Mouse (Mus musculus) limb, embryonic 11.5 days (tissue): ENCODE data around the gene Phlpp1. TPM values are rescaled to one million over a fixed set of nuclear protein-coding genes. Genes with fewer than 3 reads are reported as not detected.

Source experiments
- ATAC-seq: fragments of 200-750 bp; cut with Nextera tagmentation; 2 replicates; pipeline ENCODE4 v1.8.0; 2017; ENCODE audit warnings: low read depth; ENCODE audit not compliant: insufficient number of reproducible peaks, low FRiP score, low TSS enrichment
- DNase-seq: peaks from one replicate; pipeline ENCODE4 v3.0.0-alpha.2; 2015; ENCODE audit warnings: low spot score
- H3K27ac ChIP-seq: fragments of 300-500 bp; sonication (generic); replicated peaks from 2 replicates; pipeline ENCODE4 v1.5.1; 2014; ENCODE audit warnings: low read depth, mild to moderate bottlenecking, low read length
- H3K27me3 ChIP-seq: fragments of 300-500 bp; sonication (generic); 2 replicates; pipeline ENCODE4 v1.6.1; 2014; ENCODE audit warnings: mild to moderate bottlenecking, low read length, mixed read lengths; ENCODE audit not compliant: control insufficient read depth, insufficient read depth
- H3K36me3 ChIP-seq: fragments of 300-500 bp; sonication (generic); 2 replicates; pipeline ENCODE4 v1.6.1; 2014; ENCODE audit warnings: mild to moderate bottlenecking, low read length, moderate library complexity, mixed read lengths; ENCODE audit not compliant: control insufficient read depth, insufficient read depth
- H3K4me1 ChIP-seq: fragments of 300-500 bp; sonication (generic); 2 replicates; pipeline ENCODE4 v1.6.1; 2014; ENCODE audit warnings: low read length, mixed read lengths; ENCODE audit not compliant: control insufficient read depth, insufficient read depth
- H3K4me2 ChIP-seq: fragments of 300-500 bp; sonication (generic); 2 replicates; pipeline ENCODE4 v1.6.1; 2014; ENCODE audit warnings: low read depth, mild to moderate bottlenecking, moderate library complexity; ENCODE audit not compliant: severe bottlenecking
- H3K4me3 ChIP-seq: fragments of 300-500 bp; sonication (generic); 2 replicates; pipeline ENCODE4 v1.5.1; 2014; ENCODE audit warnings: low read depth, low read length
- H3K9ac ChIP-seq: fragments of 300-500 bp; sonication (generic); 2 replicates; pipeline ENCODE4 v1.6.1; 2014; ENCODE audit warnings: mild to moderate bottlenecking, low read length
- H3K9me3 ChIP-seq: fragments of 300-500 bp; sonication (generic); 2 replicates; pipeline ENCODE4 v1.6.1; 2016; ENCODE audit warnings: low read length; ENCODE audit not compliant: control insufficient read depth
- WGBS: fragments of 180-500 bp; shearing (Covaris S2); extraction: QIAGEN DNeasy Blood & Tissue Kit; methylation state at CpG from one replicate; pipeline ENCODE4 v1.1.7; 2014; 5-methylcytosine and 5-hydroxymethylcytosine counted together
- polyA plus RNA-seq: library from polyadenylated mRNA; unstranded; fragments of >200 nt; fragmentation: Nextera tagmentation; extraction: Ambion mirVana; gene quantifications from 2 replicates; pipeline ENCODE4 v1.2.1, GENCODE M21; 2014

Gene Phlpp1
- polyA plus RNA-seq, 1 experiment from 2014 or later, result 3.2 TPM

DNA sequence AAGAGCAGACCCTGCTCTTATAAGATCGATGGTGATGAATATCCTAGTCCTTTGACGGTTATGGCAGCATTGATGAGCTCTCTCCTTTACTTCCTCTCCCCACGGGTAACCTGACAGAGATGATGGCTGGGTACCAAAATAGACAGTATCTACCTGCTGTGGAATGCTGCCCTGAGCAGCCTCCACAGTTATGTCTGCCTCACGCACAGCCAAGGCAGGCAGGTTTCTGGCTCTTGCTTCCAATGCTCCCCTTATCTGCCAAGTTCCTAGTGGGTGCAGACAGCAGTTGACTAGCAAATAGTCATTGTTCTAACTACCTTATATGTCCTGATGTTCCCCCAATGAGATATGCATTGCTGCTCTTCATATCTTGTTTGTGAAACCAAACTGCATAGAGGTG, 215.7 kb downstream of the Phlpp1 start:
- H3K27me3 ChIP-seq, result no peaks in the 10 kb centered on the region
- no peak overlapping the region for H3K4me3 ChIP-seq
- DNase-seq (no peak), ATAC-seq (no peak)
- no peaks in the 10 kb centered on the region for H3K36me3 ChIP-seq
- no peaks in the 10 kb centered on the region for H3K9me3 ChIP-seq
- 89% methylated on average over 4 of the region's 4 CpGs for WGBS
- no peak overlapping the region for H3K27ac ChIP-seq
- H3K4me1 ChIP-seq, result no peaks in the 10 kb centered on the region
- H3K9ac ChIP-seq, result no peak overlapping the region
- H3K4me2 ChIP-seq, result no peak overlapping the region

DNA sequence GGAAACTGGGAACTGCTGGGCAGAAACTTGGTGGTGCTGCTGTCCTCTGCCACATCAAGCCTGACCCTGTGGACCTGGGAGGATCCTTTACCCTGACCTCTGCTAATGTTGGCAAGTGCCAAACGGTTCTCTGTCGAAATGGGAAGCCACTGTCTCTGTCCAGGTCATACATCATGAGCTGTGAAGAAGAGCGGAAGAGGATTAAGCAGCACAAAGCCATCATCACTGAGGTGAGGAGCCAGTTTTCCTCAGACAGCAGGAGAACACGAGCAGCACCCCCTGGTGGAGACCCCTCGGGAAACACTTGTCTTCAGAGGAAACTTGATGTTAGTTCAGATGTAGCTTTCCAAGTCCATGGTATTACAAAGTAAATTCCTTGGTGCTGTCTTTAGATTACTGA, 218.1 kb downstream of the Phlpp1 start:
- no peaks in the 10 kb centered on the region for H3K27me3 ChIP-seq
- WGBS, result 21% methylated on average over 5 of the region's 5 CpGs
- DNase-seq (peak; percentile 77), ATAC-seq (no peak; the same call in 1 of the 2 replicates)
- H3K27ac ChIP-seq, result no peak overlapping the region
- no peak overlapping the region for H3K4me2 ChIP-seq
- no peaks in the 10 kb centered on the region; the same call in 1 of the 2 replicates for H3K36me3 ChIP-seq
- H3K4me3 ChIP-seq, result no peak overlapping the region
- H3K9me3 ChIP-seq, result no peaks in the 10 kb centered on the region
- no peak overlapping the region for H3K9ac ChIP-seq
- no peaks in the 10 kb centered on the region for H3K4me1 ChIP-seq

DNA sequence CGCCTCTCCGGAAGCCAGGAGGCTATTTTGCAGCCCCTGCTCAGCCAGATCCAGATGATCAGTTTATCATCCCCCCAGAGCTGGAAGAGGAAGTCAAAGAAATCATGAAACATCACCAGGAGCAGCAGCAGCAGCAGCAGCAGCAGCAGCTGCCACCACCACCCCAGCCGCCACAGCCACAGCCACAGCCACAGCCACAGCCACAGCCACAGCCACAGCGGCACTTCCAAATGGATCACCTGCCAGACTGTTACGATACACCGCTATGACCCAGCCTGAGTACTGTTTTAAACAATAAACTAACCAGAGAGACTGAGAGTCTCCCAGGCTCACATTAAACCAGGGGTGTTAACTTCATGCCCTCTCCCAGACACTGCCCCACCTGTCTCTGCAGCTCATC, 221.5 kb downstream of the Phlpp1 start:
- ATAC-seq, result no peak
- 86% methylated on average over 6 of the region's 6 CpGs for WGBS
- H3K4me3 ChIP-seq, result no peak overlapping the region
- no peaks in the 10 kb centered on the region; the same call in 1 of the 2 replicates for H3K36me3 ChIP-seq
- H3K9me3 ChIP-seq, result no peaks in the 10 kb centered on the region
- H3K27me3 ChIP-seq, result no peaks in the 10 kb centered on the region
- H3K9ac ChIP-seq, result no peak overlapping the region
- DNase-seq, result no peak
- no peak overlapping the region for H3K27ac ChIP-seq
- no peaks in the 10 kb centered on the region for H3K4me1 ChIP-seq
- no peak overlapping the region for H3K4me2 ChIP-seq

DNA sequence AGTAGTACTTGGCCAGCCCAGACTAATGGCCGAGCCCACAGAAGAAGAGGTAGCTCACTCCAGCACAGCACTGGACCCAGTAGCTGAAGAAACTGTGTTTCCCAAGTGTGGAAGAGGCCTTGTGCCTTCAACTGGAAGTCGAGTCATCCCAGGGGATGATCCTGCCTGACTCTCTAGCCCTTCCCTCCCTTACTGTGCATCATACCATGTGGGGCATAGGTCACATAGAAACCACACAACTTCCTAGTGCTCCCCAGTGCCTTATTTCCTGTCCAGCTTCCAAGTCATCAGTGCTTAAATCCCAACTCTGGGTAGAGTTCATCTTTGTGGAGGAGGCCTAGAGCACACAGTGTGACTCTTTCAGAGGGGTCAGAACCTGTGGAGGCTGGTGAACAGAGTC, 223.1 kb downstream of the Phlpp1 start:
- Histone ChIP-seq H3K36me3 (no peaks in the 10 kb centered on the region; the same call in 1 of the 2 replicates), H3K4me1 (no peaks in the 10 kb centered on the region), H3K9me3 (no peaks in the 10 kb centered on the region), H3K27me3 (no peaks in the 10 kb centered on the region), H3K9ac (no peak overlapping the region), H3K27ac (no peak overlapping the region), H3K4me2 (no peak overlapping the region), H3K4me3 (no peak overlapping the region)
- DNase-seq (no peak), ATAC-seq (no peak)
- 85% methylated on average over 2 of the region's 2 CpGs for WGBS

DNA sequence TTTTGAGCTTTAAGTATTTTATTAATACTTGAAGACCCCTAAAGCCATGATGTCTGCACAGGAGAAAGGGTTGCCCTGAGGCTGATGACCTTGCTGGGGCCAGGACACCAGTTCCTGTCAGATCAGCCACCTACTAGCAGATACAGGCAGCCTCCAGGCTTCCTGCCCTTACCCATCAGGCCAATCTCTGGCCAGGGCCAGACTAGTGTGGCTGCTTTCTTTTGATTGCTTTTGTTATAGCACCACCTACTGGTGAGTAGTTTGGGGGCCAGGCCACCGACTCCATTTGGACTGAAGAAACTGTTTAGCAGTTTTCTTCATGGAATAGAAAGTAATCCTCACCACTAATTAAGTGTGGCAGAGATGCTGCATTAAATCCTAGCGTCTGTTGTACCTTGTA, 223.9 kb downstream of the Phlpp1 start:
- no peaks in the 10 kb centered on the region for H3K4me1 ChIP-seq
- no peak overlapping the region for H3K4me3 ChIP-seq
- H3K4me2 ChIP-seq, result no peak overlapping the region
- H3K9ac ChIP-seq, result no peak overlapping the region
- 13% methylated on average over 2 of the region's 2 CpGs for WGBS
- H3K36me3 ChIP-seq, result no peaks in the 10 kb centered on the region; the same call in 1 of the 2 replicates
- DNase-seq (peak; percentile 78), ATAC-seq (peak; percentile 34; the same call in 1 of the 2 replicates)
- H3K27me3 ChIP-seq, result no peaks in the 10 kb centered on the region
- H3K27ac ChIP-seq, result no peak overlapping the region
- no peaks in the 10 kb centered on the region for H3K9me3 ChIP-seq

DNA sequence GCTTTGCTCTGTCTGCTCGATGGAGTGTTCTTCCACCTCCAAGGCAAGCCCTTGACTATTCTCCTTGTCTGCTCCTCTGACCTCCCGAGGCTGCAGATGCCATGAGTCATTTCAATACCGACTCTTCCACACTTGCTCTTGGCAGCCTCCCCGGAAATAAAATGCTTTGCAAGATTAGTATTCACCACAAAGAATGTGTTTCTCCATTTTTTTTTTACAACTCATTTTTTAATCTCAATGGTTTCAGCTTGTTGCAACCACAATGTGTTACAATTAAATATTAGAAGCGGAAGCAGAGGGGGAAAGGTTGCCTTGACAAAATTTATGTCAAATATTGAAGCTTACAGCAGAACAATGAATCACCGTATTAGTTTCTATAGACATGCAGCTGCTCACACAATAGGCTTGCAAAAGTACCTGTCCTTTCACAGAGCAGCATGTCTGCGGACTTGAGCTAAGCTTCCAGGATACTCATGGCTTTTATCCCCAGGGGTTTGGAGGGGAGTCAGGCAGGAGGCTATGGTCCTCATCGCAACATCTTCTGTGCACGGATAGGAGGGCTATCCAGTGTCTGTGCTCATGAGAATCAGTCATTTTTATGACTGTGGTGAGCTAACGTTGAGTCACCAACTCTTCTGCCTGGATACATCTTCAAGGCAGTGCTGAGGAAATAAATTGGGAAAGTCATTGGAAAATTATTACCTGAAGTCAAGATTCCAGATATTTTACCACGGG, 229.5 kb downstream of the Phlpp1 start:
- Histone ChIP-seq H3K9ac (no peak overlapping the region), H3K27ac (no peak overlapping the region), H3K36me3 (no peaks in the 10 kb centered on the region), H3K9me3 (no peaks in the 10 kb centered on the region), H3K4me2 (no peak overlapping the region), H3K4me1 (no peaks in the 10 kb centered on the region), H3K27me3 (no peaks in the 10 kb centered on the region), H3K4me3 (no peak overlapping the region)
- no peak for ATAC-seq
- no peak for DNase-seq
- WGBS, result 87% methylated on average over 11 of the region's 11 CpGs

DNA sequence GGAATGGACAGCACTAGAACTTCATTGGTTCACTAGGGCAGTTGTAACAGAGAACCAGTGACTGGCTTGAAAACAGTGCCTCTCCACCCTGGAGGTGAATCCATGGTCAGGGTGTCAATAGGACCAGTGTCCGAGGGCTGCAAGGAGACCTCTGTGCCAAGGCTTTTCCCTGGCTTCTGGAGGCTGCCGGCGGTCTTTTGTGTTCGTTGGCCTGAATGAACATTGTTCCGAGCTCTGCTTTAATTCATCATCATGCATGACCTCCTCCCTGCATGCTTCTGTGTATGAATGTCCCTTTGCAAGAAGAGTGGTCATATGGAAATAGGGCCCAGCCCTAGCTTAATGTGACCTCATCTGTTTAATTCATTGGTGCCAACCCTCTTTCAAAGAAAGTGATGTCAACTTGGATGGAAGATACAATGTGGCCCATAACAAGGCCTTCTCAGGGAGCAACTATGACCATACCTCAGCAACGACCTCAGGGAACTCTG, 231.5 kb downstream of the Phlpp1 start:
- H3K27ac ChIP-seq, result no peak overlapping the region
- no peak overlapping the region for H3K4me3 ChIP-seq
- ATAC-seq (no peak), DNase-seq (no peak)
- 93% methylated on average over 6 of the region's 6 CpGs for WGBS
- H3K27me3 ChIP-seq, result no peaks in the 10 kb centered on the region
- no peak overlapping the region for H3K9ac ChIP-seq
- no peaks in the 10 kb centered on the region for H3K36me3 ChIP-seq
- no peaks in the 10 kb centered on the region for H3K4me1 ChIP-seq
- no peak overlapping the region for H3K4me2 ChIP-seq
- no peaks in the 10 kb centered on the region for H3K9me3 ChIP-seq

DNA sequence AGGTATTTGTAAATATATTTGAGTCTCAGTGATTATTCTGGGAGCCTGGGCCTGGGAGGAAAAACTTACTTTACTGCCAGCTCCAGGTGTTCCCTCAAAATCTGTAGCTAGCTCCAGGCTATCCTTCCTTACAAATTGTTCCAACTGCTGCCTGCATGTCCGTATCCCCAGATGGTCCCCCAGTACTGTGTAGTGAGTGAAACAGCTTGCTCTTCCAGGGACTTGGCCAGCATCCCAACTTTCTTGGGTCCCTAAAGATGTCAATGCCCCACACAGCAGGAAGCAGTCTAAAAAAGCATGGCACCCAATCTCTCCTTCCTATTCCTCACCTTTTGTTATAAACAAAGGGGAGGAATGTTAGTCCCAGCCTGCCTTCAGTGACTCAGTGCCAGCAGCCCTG, 235.3 kb downstream of the Phlpp1 start:
- H3K4me3 ChIP-seq, result no peak overlapping the region
- no peak overlapping the region for H3K9ac ChIP-seq
- no peaks in the 10 kb centered on the region for H3K36me3 ChIP-seq
- no peak for ATAC-seq
- no peaks in the 10 kb centered on the region for H3K4me1 ChIP-seq
- 74% methylated on average over 1 of the region's 1 CpGs for WGBS
- H3K4me2 ChIP-seq, result no peak overlapping the region
- H3K9me3 ChIP-seq, result no peaks in the 10 kb centered on the region
- no peaks in the 10 kb centered on the region for H3K27me3 ChIP-seq
- no peak overlapping the region for H3K27ac ChIP-seq
- DNase-seq, result peak; percentile 7
